Mouse (Mus musculus): ENCODE data around the gene Mrps18b. TPM values are rescaled to one million over a fixed set of nuclear protein-coding genes. Genes with fewer than 3 reads are reported as not detected.

Mrps18b gene
- polyA plus RNA-seq, 1 experiment from 2014 or later, result 83.2 TPM

GRCm38 (mm10) chr17:35864832-35865353, 51.3 kb downstream of the Mrps18b start:
- H3K36me3 ChIP-seq (ENCODE audit: control insufficient read depth, insufficient read depth, low read length), result no peaks in the 10 kb centered on the region
- H3K4me1 ChIP-seq (ENCODE audit: control insufficient read depth, insufficient read depth, low read length), result peaks cover 42% of the 10 kb centered on the region
- H3K4me3 ChIP-seq (replicated peaks; ENCODE audit: low read length), result peak overlapping the region; percentile 74
- WGBS, result 34% methylated on average over 10 of the region's 10 CpGs
- no peaks in the 10 kb centered on the region for H3K27me3 ChIP-seq (ENCODE audit: control insufficient read depth, insufficient read depth, low read length)
- peak overlapping the region; percentile 90 for H3K4me2 ChIP-seq (ENCODE audit: low read depth, low read length)
- peak overlapping the region; percentile 99 for H3K27ac ChIP-seq (ENCODE audit: low read length)
- no peaks in the 10 kb centered on the region for H3K9me3 ChIP-seq (replicated peaks; ENCODE audit: control insufficient read depth, low read length)
- ATAC-seq (ENCODE audit: insufficient read depth, low FRiP score), result no peak
- peak overlapping the region; percentile 85 for H3K9ac ChIP-seq (ENCODE audit: low read length)

DNA sequence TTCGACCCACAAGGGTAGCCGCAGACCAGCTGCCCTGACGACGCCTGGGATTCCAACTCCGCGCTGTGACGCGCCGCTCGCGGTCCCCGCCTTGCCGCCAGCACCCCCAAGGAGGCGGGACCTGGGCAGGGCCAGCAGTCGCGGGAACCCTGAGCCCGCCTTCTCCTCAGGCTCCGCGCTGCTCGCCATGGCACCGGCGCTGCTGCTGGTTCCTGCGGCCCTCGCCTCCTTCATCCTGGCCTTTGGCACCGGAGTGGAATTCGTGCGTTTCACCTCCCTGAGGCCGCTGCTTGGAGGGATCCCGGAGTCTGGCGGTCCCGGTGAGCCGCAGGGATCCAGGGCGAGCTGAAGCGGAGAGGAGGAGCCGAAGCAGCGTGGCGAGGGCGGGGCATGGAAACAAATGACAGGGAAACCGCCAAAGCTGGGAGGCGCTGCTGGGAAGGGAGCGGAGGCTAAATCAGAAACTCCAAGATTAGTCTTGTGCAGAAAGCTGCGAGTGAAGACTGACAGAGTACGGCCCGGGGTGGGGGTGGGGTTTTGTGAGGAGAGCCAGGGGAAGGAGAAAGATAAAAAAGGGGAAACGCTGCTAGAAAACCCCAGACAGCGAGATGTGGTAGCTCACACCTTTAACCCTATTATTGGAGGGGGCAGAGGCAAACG, 54.9 kb downstream of the Mrps18b start, which contains the start of gene Nrm:
Gene Nrm (plus strand): TSS at position 121 of the 660 bp plus-strand sequence.
- no peaks in the 10 kb centered on the region for H3K9me3 ChIP-seq (replicated peaks; ENCODE audit: control insufficient read depth, low read length)
- peak within 1 kb of the TSS; percentile 70 for H3K4me2 ChIP-seq (ENCODE audit: low read depth, low read length)
- H3K4me1 ChIP-seq (ENCODE audit: control insufficient read depth, insufficient read depth, low read length), result peaks cover 15% of the 10 kb centered on the region
- peak within 1 kb of the TSS; percentile 93 for H3K27ac ChIP-seq (ENCODE audit: low read length)
- WGBS, result under 1% methylated on average over 47 of the region's 47 CpGs
- no peaks in the 10 kb centered on the region for H3K27me3 ChIP-seq (ENCODE audit: control insufficient read depth, insufficient read depth, low read length)
- H3K36me3 ChIP-seq (ENCODE audit: control insufficient read depth, insufficient read depth, low read length), result peaks cover 13% of the 10 kb centered on the region; the same call in 1 of the 2 replicates
- peak within 1 kb of the TSS; percentile 88 for H3K4me3 ChIP-seq (replicated peaks; ENCODE audit: low read length)
- ATAC-seq (ENCODE audit: insufficient read depth, low FRiP score), result peak; percentile 92
- peak within 1 kb of the TSS; percentile 86 for H3K9ac ChIP-seq (ENCODE audit: low read length)

DNA sequence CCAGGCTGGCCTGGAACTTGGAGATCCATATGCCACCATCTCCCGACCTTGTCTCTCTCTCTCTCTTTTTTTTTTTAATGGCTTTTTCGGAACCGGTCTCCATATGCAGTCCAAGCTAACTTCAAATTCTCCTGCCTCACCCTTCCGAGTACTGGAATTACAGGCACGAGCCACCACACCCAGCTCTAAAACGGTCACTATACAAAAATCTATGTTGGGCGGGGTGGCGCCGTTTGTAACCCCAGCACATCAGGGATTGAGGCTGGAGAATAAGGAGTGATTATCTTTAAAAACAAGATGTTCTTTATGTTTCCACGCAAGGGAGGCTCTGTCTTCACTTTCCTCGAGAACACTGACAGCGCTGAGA, 55.4 kb downstream of the Mrps18b start:
- Histone ChIP-seq H3K4me3 (replicated peaks; ENCODE audit: low read length) (peak overlapping the region; percentile 88), H3K27ac (ENCODE audit: low read length) (peak overlapping the region; percentile 93), H3K36me3 (ENCODE audit: control insufficient read depth, insufficient read depth, low read length) (peaks cover 13% of the 10 kb centered on the region; the same call in 1 of the 2 replicates), H3K27me3 (ENCODE audit: control insufficient read depth, insufficient read depth, low read length) (no peaks in the 10 kb centered on the region), H3K9me3 (replicated peaks; ENCODE audit: control insufficient read depth, low read length) (no peaks in the 10 kb centered on the region), H3K9ac (ENCODE audit: low read length) (peak overlapping the region; percentile 86), H3K4me2 (ENCODE audit: low read depth, low read length) (peak overlapping the region; percentile 70), H3K4me1 (ENCODE audit: control insufficient read depth, insufficient read depth, low read length) (peaks cover 15% of the 10 kb centered on the region)
- no peak for ATAC-seq (ENCODE audit: insufficient read depth, low FRiP score)
- WGBS, result 3% methylated on average over 12 of the region's 12 CpGs

MicroRNAs encoded within 50 kb of the gene (microRNA counts, 519-probe panel; counts per million panel counts)
- microRNA mmu-miR-1894-3p (not detected), microRNA mmu-miR-1894-5p (1,443 counts per million, percentile 14 among the panel's probes with 10 or more counts), microRNA mmu-miR-877 (1,462 counts per million, percentile 15 among the panel's probes with 10 or more counts)

Small RNA genes lying within 50 kb of the gene (microRNA-seq; reads per million reads assigned to microRNA genes)
- gene Gm28033, result not detected
- not detected for gene Mir1894
- 50.1 reads per million, percentile 47 among the genes with 10 or more reads in this experiment for gene Mir877

Other genes starting within 250 kb of the Mrps18b start
- 17.2 and 17.4 TPM in 2 replicates for gene Vars2, start 248.8 kb downstream of the Mrps18b start, polyA plus RNA-seq (2015; fragmentation: Nextera tagmentation; extraction: Ambion mirVana)
- 38.6 and 41.5 TPM in 2 replicates for gene Gtf2h4, start 242.7 kb downstream of the Mrps18b start, polyA plus RNA-seq (2015; fragmentation: Nextera tagmentation; extraction: Ambion mirVana)
- gene Ddr1, start 211.8 kb downstream of the Mrps18b start, polyA plus RNA-seq (2015; fragmentation: Nextera tagmentation; extraction: Ambion mirVana), result 81.5 and 86.5 TPM in 2 replicates
- gene Ier3, start 94.7 kb downstream of the Mrps18b start, polyA plus RNA-seq (2015; fragmentation: Nextera tagmentation; extraction: Ambion mirVana), result 22.1 and 24.4 TPM in 2 replicates
- 55.8 and 58.2 TPM in 2 replicates for gene Flot1, start 93.2 kb downstream of the Mrps18b start, polyA plus RNA-seq (2015; fragmentation: Nextera tagmentation; extraction: Ambion mirVana)
- gene Tubb5, start 78.1 kb downstream of the Mrps18b start, polyA plus RNA-seq (2015; fragmentation: Nextera tagmentation; extraction: Ambion mirVana), result 649 and 665 TPM in 2 replicates
- gene Mdc1, start 74.9 kb downstream of the Mrps18b start, polyA plus RNA-seq (2015; fragmentation: Nextera tagmentation; extraction: Ambion mirVana), result 11.7 and 16.2 TPM in 2 replicates
- 48.9 and 51.5 TPM in 2 replicates for gene Nrm, start 55.1 kb downstream of the Mrps18b start, polyA plus RNA-seq (2015; fragmentation: Nextera tagmentation; extraction: Ambion mirVana)
- gene Ppp1r18, start 50.8 kb downstream of the Mrps18b start, polyA plus RNA-seq (2015; fragmentation: Nextera tagmentation; extraction: Ambion mirVana), result 20.1 and 20.2 TPM in 2 replicates
- 33.8 and 44.1 TPM in 2 replicates for gene Dhx16, start 36.6 kb downstream of the Mrps18b start, polyA plus RNA-seq (2015; fragmentation: Nextera tagmentation; extraction: Ambion mirVana)
- gene 2310061I04Rik, start 19.0 kb downstream of the Mrps18b start, polyA plus RNA-seq (2015; fragmentation: Nextera tagmentation; extraction: Ambion mirVana), result 19.1 and 22.9 TPM in 2 replicates
- 50.8 and 51.9 TPM in 2 replicates for gene Atat1, start 6.3 kb downstream of the Mrps18b start, polyA plus RNA-seq (2015; fragmentation: Nextera tagmentation; extraction: Ambion mirVana)
- 33.1 and 34.3 TPM in 2 replicates for gene Ppp1r10, start within 50 bp of the Mrps18b start, polyA plus RNA-seq (2015; fragmentation: Nextera tagmentation; extraction: Ambion mirVana)
- 87.7 and 88.9 TPM in 2 replicates for gene Abcf1, start 53.4 kb upstream of the Mrps18b start, polyA plus RNA-seq (2015; fragmentation: Nextera tagmentation; extraction: Ambion mirVana)
- 42.7 and 45.0 TPM in 2 replicates for gene Gnl1, start 63.5 kb upstream of the Mrps18b start, polyA plus RNA-seq (2015; fragmentation: Nextera tagmentation; extraction: Ambion mirVana)
- 23.4 and 25.6 TPM in 2 replicates for gene Prr3, start 63.8 kb upstream of the Mrps18b start, polyA plus RNA-seq (2015; fragmentation: Nextera tagmentation; extraction: Ambion mirVana)
- 2.7 TPM in 2 replicates for gene H2-T24, start 104.2 kb upstream of the Mrps18b start, polyA plus RNA-seq (2015; fragmentation: Nextera tagmentation; extraction: Ambion mirVana)
- gene H2-T23, start 116.5 kb upstream of the Mrps18b start, polyA plus RNA-seq (2015; fragmentation: Nextera tagmentation; extraction: Ambion mirVana), result 16.9 and 17.5 TPM in 2 replicates
- 19.9 and 23.5 TPM in 2 replicates for gene H2-T22, start 126.4 kb upstream of the Mrps18b start, polyA plus RNA-seq (2015; fragmentation: Nextera tagmentation; extraction: Ambion mirVana)
- 0.15 TPM in 1 of 2 replicates, not detected in the other for gene Gm6034, start 126.6 kb upstream of the Mrps18b start, polyA plus RNA-seq (2015; fragmentation: Nextera tagmentation; extraction: Ambion mirVana)
- gene Gm11127, start 142.0 kb upstream of the Mrps18b start, polyA plus RNA-seq (2015; fragmentation: Nextera tagmentation; extraction: Ambion mirVana), result 0.85 and 0.89 TPM in 2 replicates
- gene Gm19684, start 205.3 kb upstream of the Mrps18b start, polyA plus RNA-seq (2015; fragmentation: Nextera tagmentation; extraction: Ambion mirVana), result not detected in 2 replicates
- gene Gm7030, start 213.0 kb upstream of the Mrps18b start, polyA plus RNA-seq (2015; fragmentation: Nextera tagmentation; extraction: Ambion mirVana), result 0.34 TPM in 1 of 2 replicates, not detected in the other